Mouse (Mus musculus): ENCODE measurements at regions not wholly inside any gene's neighbourhood (a gene's known extent, or its start where the extent isn't known, plus 50 kb on each side); places are given as distances from the start of the nearest gene placed in this dataset.
A peak's percentile ranks its signal among the peaks of the same experiment; 100 is the strongest.
"Not testable (repeated sequence)": the region's sequence is repeated elsewhere in the genome, so short reads cannot be mapped to it uniquely, and the experiment has no call there.

GRCm38 (mm10) chr1:59417962-59418361 is 64.3 kb upstream of the Fzd7 start:
- 54% methylated on average over 3 of the region's 3 CpGs for WGBS
- no peaks in the 10 kb centered on the region for H3K27me3 ChIP-seq (ENCODE audit: control insufficient read depth, insufficient read depth, low read length)
- no peaks in the 10 kb centered on the region for H3K9me3 ChIP-seq (ENCODE audit: control insufficient read depth, low read length)
- no peak overlapping the region for H3K4me2 ChIP-seq (replicated peaks; ENCODE audit: low read depth, low read length)
- no peak for ATAC-seq (ENCODE audit: low FRiP score, low TSS enrichment)
- no peak overlapping the region for H3K9ac ChIP-seq (ENCODE audit: low read depth, low read length)
- peaks cover 5% of the 10 kb centered on the region; the same call in 1 of the 2 replicates for H3K4me1 ChIP-seq (ENCODE audit: control insufficient read depth, insufficient read depth, low read length)
- no peak overlapping the region for H3K4me3 ChIP-seq (ENCODE audit: low read length)
- H3K36me3 ChIP-seq (ENCODE audit: control insufficient read depth, insufficient read depth, low read length) = no peaks in the 10 kb centered on the region
- H3K27ac ChIP-seq (ENCODE audit: low read depth, low read length) = no peak overlapping the region

GRCm38 (mm10) chr1:59418748-59419147 is 63.5 kb upstream of the Fzd7 start:
- 87% methylated on average over 9 of the region's 9 CpGs for WGBS
- Histone ChIP-seq H3K9ac (ENCODE audit: low read depth, low read length) (no peak overlapping the region; the same call in 1 of the 2 replicates), H3K27me3 (ENCODE audit: control insufficient read depth, insufficient read depth, low read length) (no peaks in the 10 kb centered on the region), H3K27ac (ENCODE audit: low read depth, low read length) (no peak overlapping the region), H3K4me2 (replicated peaks; ENCODE audit: low read depth, low read length) (no peak overlapping the region), H3K4me1 (ENCODE audit: control insufficient read depth, insufficient read depth, low read length) (peaks cover 12% of the 10 kb centered on the region; the same call in 1 of the 2 replicates), H3K9me3 (ENCODE audit: control insufficient read depth, low read length) (no peaks in the 10 kb centered on the region), H3K4me3 (ENCODE audit: low read length) (no peak overlapping the region), H3K36me3 (ENCODE audit: control insufficient read depth, insufficient read depth, low read length) (no peaks in the 10 kb centered on the region)
- ATAC-seq (ENCODE audit: low FRiP score, low TSS enrichment) = no peak

- Histone ChIP-seq H3K4me2 (replicated peaks; ENCODE audit: low read depth, low read length) (no peak overlapping the region), H3K27me3 (ENCODE audit: control insufficient read depth, insufficient read depth, low read length) (no peaks in the 10 kb centered on the region), H3K4me3 (ENCODE audit: low read length) (no peak overlapping the region), H3K27ac (ENCODE audit: low read depth, low read length) (no peak overlapping the region), H3K4me1 (ENCODE audit: control insufficient read depth, insufficient read depth, low read length) (peaks cover 13% of the 10 kb centered on the region; the same call in 1 of the 2 replicates), H3K9ac (ENCODE audit: low read depth, low read length) (no peak overlapping the region), H3K36me3 (ENCODE audit: control insufficient read depth, insufficient read depth, low read length) (no peaks in the 10 kb centered on the region), H3K9me3 (ENCODE audit: control insufficient read depth, low read length) (no peaks in the 10 kb centered on the region)
- WGBS = 18% methylated on average over 19 of the region's 19 CpGs
- ATAC-seq (ENCODE audit: low FRiP score, low TSS enrichment) = peak; percentile 63
Observed at GRCm38 (mm10) chr1:59422981-59423941, 59.0 kb upstream of the Fzd7 start.

GRCm38 (mm10) chr1:59425771-59426170 is 56.5 kb upstream of the Fzd7 start:
- not testable (repeated sequence) for H3K4me3 ChIP-seq (ENCODE audit: low read length); H3K4me2 ChIP-seq (replicated peaks; ENCODE audit: low read depth, low read length); ATAC-seq (ENCODE audit: low FRiP score, low TSS enrichment); H3K27me3 ChIP-seq (ENCODE audit: control insufficient read depth, insufficient read depth, low read length); H3K36me3 ChIP-seq (ENCODE audit: control insufficient read depth, insufficient read depth, low read length); H3K9ac ChIP-seq (ENCODE audit: low read depth, low read length); H3K9me3 ChIP-seq (ENCODE audit: control insufficient read depth, low read length); H3K27ac ChIP-seq (ENCODE audit: low read depth, low read length)
- WGBS = 87% methylated on average over 1 of the region's 1 CpGs
- peaks cover 18% of the 10 kb centered on the region; the same call in 1 of the 2 replicates for H3K4me1 ChIP-seq (ENCODE audit: control insufficient read depth, insufficient read depth, low read length)

- Histone ChIP-seq H3K9ac (ENCODE audit: low read depth, low read length) (no peak overlapping the region), H3K36me3 (ENCODE audit: control insufficient read depth, insufficient read depth, low read length) (no peaks in the 10 kb centered on the region), H3K27ac (ENCODE audit: low read depth, low read length) (peak overlapping the region; percentile 24; the same call in 1 of the 2 replicates), H3K4me2 (replicated peaks; ENCODE audit: low read depth, low read length) (no peak overlapping the region), H3K27me3 (ENCODE audit: control insufficient read depth, insufficient read depth, low read length) (no peaks in the 10 kb centered on the region), H3K4me3 (ENCODE audit: low read length) (no peak overlapping the region), H3K9me3 (ENCODE audit: control insufficient read depth, low read length) (no peaks in the 10 kb centered on the region), H3K4me1 (ENCODE audit: control insufficient read depth, insufficient read depth, low read length) (peaks cover 18% of the 10 kb centered on the region; the same call in 1 of the 2 replicates)
- WGBS = 58% methylated on average over 9 of the region's 10 CpGs
- ATAC-seq (ENCODE audit: low FRiP score, low TSS enrichment) = no peak
Observed at GRCm38 (mm10) chr1:59426346-59427203, 55.6 kb upstream of the Fzd7 start.

GRCm38 (mm10) chr1:59427204-59427557 is 55.0 kb upstream of the Fzd7 start:
- H3K4me1 ChIP-seq (ENCODE audit: control insufficient read depth, insufficient read depth, low read length) = peaks cover 18% of the 10 kb centered on the region; the same call in 1 of the 2 replicates
- no peaks in the 10 kb centered on the region for H3K9me3 ChIP-seq (ENCODE audit: control insufficient read depth, low read length)
- H3K4me3 ChIP-seq (ENCODE audit: low read length) = no peak overlapping the region
- no peaks in the 10 kb centered on the region for H3K27me3 ChIP-seq (ENCODE audit: control insufficient read depth, insufficient read depth, low read length)
- H3K36me3 ChIP-seq (ENCODE audit: control insufficient read depth, insufficient read depth, low read length) = no peaks in the 10 kb centered on the region
- peak overlapping the region; percentile 14; the same call in 1 of the 2 replicates for H3K27ac ChIP-seq (ENCODE audit: low read depth, low read length)
- no peak overlapping the region for H3K9ac ChIP-seq (ENCODE audit: low read depth, low read length)
- WGBS = 68% methylated on average over 5 of the region's 5 CpGs
- no peak overlapping the region for H3K4me2 ChIP-seq (replicated peaks; ENCODE audit: low read depth, low read length)
- no peak for ATAC-seq (ENCODE audit: low FRiP score, low TSS enrichment)

GRCm38 (mm10) chr1:59429289-59429688 is 52.9 kb upstream of the Fzd7 start:
- Histone ChIP-seq H3K27ac (ENCODE audit: low read depth, low read length) (no peak overlapping the region), H3K4me1 (ENCODE audit: control insufficient read depth, insufficient read depth, low read length) (0 out of 2 replicates have a peak, but pooled peaks cover 5% of the 10 kb centered on the region), H3K27me3 (ENCODE audit: control insufficient read depth, insufficient read depth, low read length) (no peaks in the 10 kb centered on the region), H3K36me3 (ENCODE audit: control insufficient read depth, insufficient read depth, low read length) (no peaks in the 10 kb centered on the region), H3K9ac (ENCODE audit: low read depth, low read length) (no peak overlapping the region), H3K9me3 (ENCODE audit: control insufficient read depth, low read length) (no peaks in the 10 kb centered on the region), H3K4me2 (replicated peaks; ENCODE audit: low read depth, low read length) (no peak overlapping the region), H3K4me3 (ENCODE audit: low read length) (no peak overlapping the region)
- ATAC-seq (ENCODE audit: low FRiP score, low TSS enrichment) = no peak
- WGBS = 86% methylated on average over 4 of the region's 4 CpGs

- no peaks in the 10 kb centered on the region for H3K9me3 ChIP-seq (ENCODE audit: control insufficient read depth, low read length)
- no peaks in the 10 kb centered on the region for H3K36me3 ChIP-seq (ENCODE audit: control insufficient read depth, insufficient read depth, low read length)
- no peak overlapping the region for H3K4me2 ChIP-seq (replicated peaks; ENCODE audit: low read depth, low read length)
- 80% methylated on average over 3 of the region's 3 CpGs for WGBS
- no peak overlapping the region for H3K9ac ChIP-seq (ENCODE audit: low read depth, low read length)
- no peak overlapping the region for H3K4me3 ChIP-seq (ENCODE audit: low read length)
- no peak overlapping the region for H3K27ac ChIP-seq (ENCODE audit: low read depth, low read length)
- no peak for ATAC-seq (ENCODE audit: low FRiP score, low TSS enrichment)
- H3K27me3 ChIP-seq (ENCODE audit: control insufficient read depth, insufficient read depth, low read length) = no peaks in the 10 kb centered on the region
- 0 out of 2 replicates have a peak, but pooled peaks cover 5% of the 10 kb centered on the region for H3K4me1 ChIP-seq (ENCODE audit: control insufficient read depth, insufficient read depth, low read length)
Observed at GRCm38 (mm10) chr1:59430234-59430633, 52.0 kb upstream of the Fzd7 start.
